Comparison of ENCODE assay signal across 17 mouse cellular contexts in the genomic region with DNA sequence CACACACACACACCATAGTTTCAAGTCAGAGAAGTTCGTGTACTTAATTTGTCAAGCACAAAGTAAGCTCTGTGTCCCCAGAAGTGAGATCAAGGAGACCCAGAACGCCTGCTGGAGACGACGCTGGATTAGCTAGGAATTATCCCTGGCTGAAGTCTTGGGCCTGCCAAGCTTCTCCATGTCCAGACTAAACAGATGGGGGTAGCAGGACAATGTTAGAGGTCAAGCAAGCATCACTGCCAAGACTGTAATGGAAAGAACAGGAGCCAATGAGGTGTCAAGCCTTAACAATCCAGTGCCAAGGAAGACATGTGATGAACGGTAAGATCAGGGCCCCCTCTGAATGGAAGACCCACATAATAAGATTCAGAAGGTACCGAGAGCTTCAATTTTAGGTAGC.
"Had no signal": no experiment of that assay in that cellular context is flagged by ENCODE, and none has a peak within 500 bp of the region (broad histone marks: within the 10 kb centered on the region; RNA-seq: fewer than 3 reads in every experiment).

No protein-coding gene starts in this region.

- H3K9ac ChIP-seq: limb, embryonic 12.5 days; limb, embryonic 15.5 days; liver, embryonic 14.5 days; liver, postnatal 0 days; neural tube, embryonic 13.5 days had no signal

- DNase-seq: kidney, adult 18-20 months; kidney, adult 9 months; kidney, postnatal 14 days; kidney, postnatal 4 days; left cerebral cortex, postnatal 4 days; midbrain, embryonic 14.5 days; thymus, postnatal 25 days had no signal

- H3K4me2 ChIP-seq: limb, embryonic 12.5 days; limb, embryonic 15.5 days; liver, embryonic 11.5 days; midbrain, embryonic 11.5 days; neural tube, embryonic 13.5 days had no signal

- H3K4me3 ChIP-seq: limb, embryonic 12.5 days; limb, embryonic 15.5 days; myocyte; neural tube, embryonic 13.5 days had no signal

- H3K27ac ChIP-seq: limb, embryonic 12.5 days; limb, embryonic 15.5 days; liver, embryonic 14.5 days; neural tube, embryonic 13.5 days had no signal

- H3K36me3 ChIP-seq: limb, embryonic 12.5 days; limb, embryonic 15.5 days; neural tube, embryonic 13.5 days had no signal

- H3K27me3 ChIP-seq: limb, embryonic 12.5 days; limb, embryonic 15.5 days; neural tube, embryonic 13.5 days had no signal

- ATAC-seq: inflammation-experienced regulatory T-cells, adult 6 months; intestine, embryonic 16.5 days; liver, postnatal 0 days had no signal

- H3K4me1 ChIP-seq: limb, embryonic 15.5 days had no signal

- H3K9me3 ChIP-seq: limb, embryonic 12.5 days; limb, embryonic 15.5 days; neural tube, embryonic 13.5 days had no signal
